Mouse (Mus musculus) heart, embryonic 14.5 days (tissue): ENCODE data around the gene Gja5. TPM values are rescaled to one million over a fixed set of nuclear protein-coding genes. Genes with fewer than 3 reads are reported as not detected.
"Not testable (repeated sequence)": the region's sequence is repeated elsewhere in the genome, so short reads cannot be mapped to it uniquely, and the experiment has no call there.

Experiments
- ATAC-seq: fragments of 200-750 bp; cut with Nextera tagmentation; 2 replicates; pipeline ENCODE4 v1.8.0; 2017; ENCODE audit warnings: low read depth, moderate TSS enrichment; ENCODE audit not compliant: insufficient number of reproducible peaks, insufficient read depth, low FRiP score
- H3K27ac ChIP-seq, 2 experiments: fragments of 200-500 bp in 1 of 2; fragments of 300-500 bp in 1 of 2; sonication (generic) in 1 of 2; replicated peaks in 1 of 2; 2 replicates each; pipeline ENCODE4 v1.5.1; 2012 to 2014; ENCODE audit warnings: low read depth in 2 of 2, low read length in 2 of 2, control low read depth in 1 of 2, mild to moderate bottlenecking in 1 of 2, mixed read lengths in 1 of 2; ENCODE audit not compliant: control insufficient read depth in 1 of 2, insufficient read depth in 1 of 2
- H3K27me3 ChIP-seq: fragments of 300-500 bp; sonication (generic); 2 replicates; pipeline ENCODE4 v1.6.1; 2014; ENCODE audit warnings: mild to moderate bottlenecking, low read length, control low read depth; ENCODE audit not compliant: control insufficient read depth, insufficient read depth
- H3K36me3 ChIP-seq: fragments of 300-500 bp; sonication (generic); 2 replicates; pipeline ENCODE4 v1.6.1; 2014; ENCODE audit warnings: mild to moderate bottlenecking, control low read depth, low read length, mixed read lengths; ENCODE audit not compliant: control insufficient read depth, insufficient read depth
- H3K4me1 ChIP-seq, 2 experiments: fragments of 200-500 bp in 1 of 2; fragments of 300-500 bp in 1 of 2; sonication (generic) in 1 of 2; 2 replicates each; pipeline ENCODE4 v1.6.1; 2012 to 2014; ENCODE audit warnings: low read length in 2 of 2, control low read depth in 1 of 2, mixed read lengths in 1 of 2; ENCODE audit not compliant: control insufficient read depth in 2 of 2, insufficient read depth in 2 of 2
- H3K4me2 ChIP-seq: fragments of 300-500 bp; sonication (generic); 2 replicates; pipeline ENCODE4 v1.6.1; 2014; ENCODE audit warnings: mild to moderate bottlenecking, low read length
- H3K4me3 ChIP-seq, 2 experiments: fragments of 200-500 bp in 1 of 2; fragments of 300-500 bp in 1 of 2; sonication (generic) in 1 of 2; 2 replicates each; pipeline ENCODE4 v1.5.1; 2012 to 2014; ENCODE audit warnings: low read length in 2 of 2, mild to moderate bottlenecking in 2 of 2, control low read depth in 1 of 2, low read depth in 1 of 2, moderate library complexity in 1 of 2; ENCODE audit not compliant: control insufficient read depth in 1 of 2, insufficient read depth in 1 of 2
- H3K9ac ChIP-seq: fragments of 300-500 bp; sonication (generic); 2 replicates; pipeline ENCODE4 v1.6.1; 2014; ENCODE audit warnings: mild to moderate bottlenecking, low read length
- H3K9me3 ChIP-seq: fragments of 300-500 bp; sonication (generic); 2 replicates; pipeline ENCODE4 v1.6.1; 2016; ENCODE audit warnings: low read length, control low read depth; ENCODE audit not compliant: control insufficient read depth
- WGBS: fragments of 180-500 bp; shearing (Covaris S2); extraction: QIAGEN DNeasy Blood & Tissue Kit; methylation state at CpG from one replicate; pipeline ENCODE4 v1.1.7; 2014; 5-methylcytosine and 5-hydroxymethylcytosine counted together
- polyA plus RNA-seq: library from polyadenylated mRNA; unstranded; fragments of >200 nt; fragmentation: Nextera tagmentation; extraction: Ambion mirVana; gene quantifications from 2 replicates; pipeline ENCODE4 v1.2.1, GENCODE M21; 2014

Gene Gja5
- polyA plus RNA-seq, 1 experiment from 2014 or later: 43.4 TPM

- Histone ChIP-seq H3K36me3 (peaks cover 14% of the 10 kb centered on the region), H3K9ac (no peak overlapping the region), H3K9me3 (0 out of 2 replicates have a peak, but pooled peaks cover 3% of the 10 kb centered on the region), H3K4me2 (no peak overlapping the region), H3K4me3 (no peak overlapping the region), H3K27ac (no peak overlapping the region; a peak in 2 of 4 replicates), H3K4me1 (peaks cover 19 to 21% of the 10 kb centered on the region in 2 experiments), H3K27me3 (no peaks in the 10 kb centered on the region)
- WGBS: 44% methylated on average over 8 of the region's 8 CpGs
- no peak for ATAC-seq
Observed at GRCm38 (mm10) chr3:97052069-97052799, 147.7 kb downstream of the Gja5 start.

- Histone ChIP-seq H3K4me1 (peaks cover 14 to 20% of the 10 kb centered on the region in 2 experiments), H3K4me3 (no peak overlapping the region), H3K9me3 (no peaks in the 10 kb centered on the region), H3K27me3 (no peaks in the 10 kb centered on the region), H3K9ac (no peak overlapping the region), H3K27ac (no peak overlapping the region), H3K4me2 (no peak overlapping the region), H3K36me3 (no peaks in the 10 kb centered on the region)
- ATAC-seq: no peak
- WGBS: 84% methylated on average over 5 of the region's 5 CpGs
Observed at GRCm38 (mm10) chr3:97058704-97059103, 154.2 kb downstream of the Gja5 start.

- H3K27me3 ChIP-seq: no peaks in the 10 kb centered on the region
- no peaks in the 10 kb centered on the region for H3K9me3 ChIP-seq
- no peak overlapping the region for H3K4me2 ChIP-seq
- H3K27ac ChIP-seq: no peak overlapping the region
- no peak overlapping the region for H3K4me3 ChIP-seq
- H3K9ac ChIP-seq: no peak overlapping the region
- H3K36me3 ChIP-seq: no peaks in the 10 kb centered on the region
- peaks cover 18 to 24% of the 10 kb centered on the region in 2 experiments for H3K4me1 ChIP-seq
- no peak for ATAC-seq
- WGBS: 95% methylated on average over 4 of the region's 4 CpGs
Observed at GRCm38 (mm10) chr3:97060119-97060518, 155.6 kb downstream of the Gja5 start.

- Histone ChIP-seq H3K27ac (peak overlapping the region; percentile 93 to 95), H3K9me3 (no peaks in the 10 kb centered on the region), H3K27me3 (no peaks in the 10 kb centered on the region), H3K4me2 (no peak overlapping the region), H3K4me3 (no peak overlapping the region), H3K9ac (no peak overlapping the region), H3K36me3 (no peaks in the 10 kb centered on the region), H3K4me1 (peaks cover 18 to 24% of the 10 kb centered on the region in 2 experiments)
- ATAC-seq: peak; percentile 90
- WGBS: 23% methylated on average over 5 of the region's 5 CpGs
Observed at GRCm38 (mm10) chr3:97062814-97063213, 158.3 kb downstream of the Gja5 start.

DNA sequence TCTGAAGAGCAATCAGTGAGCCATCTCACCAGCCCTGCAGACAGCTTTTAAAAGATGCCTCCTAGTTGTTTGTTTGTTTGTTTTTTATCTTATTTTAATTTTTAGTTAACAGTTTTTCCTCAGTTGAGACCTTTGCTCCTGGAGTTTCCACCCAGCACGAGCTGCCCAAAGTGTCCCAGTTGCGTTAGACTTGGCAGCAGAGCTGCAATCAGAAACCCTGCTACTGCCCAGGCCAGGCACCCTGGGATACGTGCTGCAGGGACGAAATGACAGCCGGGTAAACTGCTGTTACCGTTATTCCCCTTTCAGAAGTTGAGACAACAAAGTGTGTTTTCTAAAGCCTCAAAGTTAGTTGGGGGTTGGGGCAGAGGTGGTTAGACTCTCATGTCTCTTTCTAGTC, 159.6 kb downstream of the Gja5 start:
- WGBS: 57% methylated on average over 6 of the region's 6 CpGs

GRCm38 (mm10) chr3:97069589-97069988, 165.1 kb downstream of the Gja5 start:
- not testable (repeated sequence) for ATAC-seq, H3K4me3 ChIP-seq, H3K4me2 ChIP-seq, H3K9ac ChIP-seq, H3K36me3 ChIP-seq, H3K9me3 ChIP-seq, H3K27me3 ChIP-seq
- 63% methylated on average over 7 of the region's 7 CpGs for WGBS
- peaks cover 16 to 19% of the 10 kb centered on the region in 2 experiments for H3K4me1 ChIP-seq
- 0 out of 4 replicates have a peak overlapping the region, but pooled peaks of 1 of the 2 experiments have one; percentile 14 for H3K27ac ChIP-seq

More for the DNA sequence above, 159.6 kb downstream of the Gja5 start:
- Histone ChIP-seq H3K4me2 (no peak overlapping the region), H3K36me3 (no peaks in the 10 kb centered on the region), H3K4me1 (peaks cover 16 to 21% of the 10 kb centered on the region in 2 experiments), H3K4me3 (no peak overlapping the region), H3K9ac (no peak overlapping the region), H3K27ac (peak overlapping the region in 1 of 2 experiments; percentile 93; a peak in 1 of 4 replicates), H3K9me3 (no peaks in the 10 kb centered on the region), H3K27me3 (no peaks in the 10 kb centered on the region)
- no peak for ATAC-seq

DNA sequence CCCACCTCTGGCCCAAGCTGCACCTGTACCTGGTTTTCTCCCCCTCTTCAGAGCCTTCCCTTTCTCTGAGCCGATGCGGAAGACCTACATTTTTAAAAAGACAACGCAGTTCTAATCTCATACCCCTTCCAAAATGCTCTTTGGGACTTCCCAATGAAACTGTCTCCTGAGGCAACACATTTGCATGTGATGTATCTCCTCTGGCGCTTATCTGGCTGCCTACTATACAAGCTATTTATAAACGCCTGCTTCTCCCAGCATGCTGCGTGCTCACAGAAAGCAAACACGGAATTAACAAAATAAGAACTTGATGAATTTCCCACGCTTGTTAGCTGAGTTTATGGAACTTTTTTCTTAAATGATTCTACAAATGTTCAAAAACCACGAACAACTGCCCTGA, 167.4 kb downstream of the Gja5 start:
- H3K4me3 ChIP-seq, H3K27me3 ChIP-seq, H3K9me3 ChIP-seq, H3K36me3 ChIP-seq, ATAC-seq: not testable (repeated sequence)
- H3K27ac ChIP-seq: peak overlapping the region; percentile 65 to 82
- peaks cover 17 to 19% of the 10 kb centered on the region in 2 experiments for H3K4me1 ChIP-seq
- H3K9ac ChIP-seq: 0 out of 2 replicates have a peak overlapping the region, but pooled peaks have one; percentile 21
- H3K4me2 ChIP-seq: peak overlapping the region; percentile 41
- 34% methylated on average over 9 of the region's 9 CpGs for WGBS
